Mouse (Mus musculus) lung, postnatal 0 days (tissue): Measurements from ENCODE around the gene Nfe2l2. TPM values are rescaled to one million over a fixed set of nuclear protein-coding genes. Genes with fewer than 3 reads are reported as not detected.
"Not testable (repeated sequence)": the region's sequence is repeated elsewhere in the genome, so short reads cannot be mapped to it uniquely, and the experiment has no call there.

Source experiments
- ATAC-seq: fragments of 200-750 bp; cut with Nextera tagmentation; 2 replicates; pipeline ENCODE4 v1.8.0; 2017; ENCODE audit warnings: moderate library complexity
- DNase-seq: peaks from one replicate; pipeline ENCODE4 v3.0.0-alpha.2; 2016; ENCODE audit warnings: low spot score
- H3K27ac ChIP-seq: fragments of 300-500 bp; sonication (generic); 2 replicates; pipeline ENCODE4 v1.5.1; 2014; ENCODE audit warnings: antibody characterized with exemption, mild to moderate bottlenecking, low read length, mixed read lengths
- H3K27me3 ChIP-seq: fragments of 300-500 bp; sonication (generic); replicated peaks from 2 replicates; pipeline ENCODE4 v1.6.1; 2014; ENCODE audit warnings: low read length, mixed read lengths; ENCODE audit not compliant: insufficient read depth
- H3K36me3 ChIP-seq: fragments of 300-500 bp; sonication (generic); 2 replicates; pipeline ENCODE4 v1.6.1; 2014; ENCODE audit warnings: low read length, mixed read lengths; ENCODE audit not compliant: insufficient read depth
- H3K4me1 ChIP-seq: fragments of 300-500 bp; sonication (generic); 2 replicates; pipeline ENCODE4 v1.6.1; 2014; ENCODE audit warnings: antibody characterized with exemption, low read depth, low read length, mixed read lengths; ENCODE audit not compliant: insufficient read depth
- H3K4me2 ChIP-seq: fragments of 300-500 bp; sonication (generic); replicated peaks from 2 replicates; pipeline ENCODE4 v1.6.1; 2014; ENCODE audit warnings: low read depth, mild to moderate bottlenecking, low read length, moderate library complexity, mixed read lengths
- H3K4me3 ChIP-seq: fragments of 300-500 bp; sonication (generic); 2 replicates; pipeline ENCODE4 v1.5.1; 2014; ENCODE audit warnings: low read depth, low read length
- H3K9ac ChIP-seq: fragments of 300-500 bp; sonication (generic); replicated peaks from 2 replicates; pipeline ENCODE4 v1.6.1; 2014; ENCODE audit warnings: low read depth, mild to moderate bottlenecking
- H3K9me3 ChIP-seq: fragments of 300-500 bp; sonication (generic); 2 replicates; pipeline ENCODE4 v1.6.1; 2016; ENCODE audit warnings: low read length, mixed read lengths
- CTCF ChIP-seq: IDR thresholded peaks from 2 replicates; pipeline ENCODE4 v1.5.1; 2016; ENCODE audit warnings: antibody characterized with exemption, mild to moderate bottlenecking
- EP300 ChIP-seq: IDR thresholded peaks from 2 replicates; pipeline ENCODE4 v1.6.1; 2016; ENCODE audit warnings: antibody characterized with exemption, mild to moderate bottlenecking, control low read depth
- WGBS: fragments of 180-500 bp; shearing (Covaris S2); extraction: QIAGEN DNeasy Blood & Tissue Kit; methylation state at CpG from one replicate; pipeline ENCODE4 v1.1.7; 2014; 5-methylcytosine and 5-hydroxymethylcytosine counted together
- polyA plus RNA-seq: library from polyadenylated mRNA; unstranded; fragments of >200 nt; fragmentation: Nextera tagmentation; extraction: Ambion mirVana; gene quantifications from 2 replicates; pipeline ENCODE4 v1.2.1, GENCODE M21; 2015

The Nfe2l2 gene
- polyA plus RNA-seq, 1 experiment from 2014 or later = 116 TPM

DNA sequence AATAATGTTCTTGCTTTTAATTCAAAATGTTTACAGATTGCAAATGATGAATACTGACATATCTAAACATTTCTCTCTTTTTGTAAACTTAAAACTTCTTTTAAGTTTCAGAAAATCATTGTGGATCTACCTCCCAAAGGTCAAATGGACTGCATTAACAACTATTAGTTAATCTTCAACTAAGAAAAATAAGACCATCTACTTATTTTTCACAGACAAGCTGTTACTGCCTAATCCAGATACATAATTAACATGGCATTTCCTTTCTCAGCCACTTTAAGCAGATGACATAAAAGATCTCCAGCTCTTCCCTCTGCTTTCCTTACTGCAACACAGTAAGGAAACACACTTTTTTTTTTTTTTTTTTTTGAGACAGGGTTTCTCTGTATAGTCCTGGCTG is 67.1 kb downstream of the Nfe2l2 start:
- ATAC-seq (no peak), DNase-seq (no peak)
- no peaks in the 10 kb centered on the region for H3K9me3 ChIP-seq
- no peak overlapping the region for H3K9ac ChIP-seq
- peak overlapping the region; percentile 58; the same call in 1 of the 2 replicates for H3K27ac ChIP-seq
- H3K36me3 ChIP-seq = no peaks in the 10 kb centered on the region
- H3K4me2 ChIP-seq = no peak overlapping the region
- no peak for TF ChIP-seq EP300
- no peaks in the 10 kb centered on the region for H3K4me1 ChIP-seq
- no peaks in the 10 kb centered on the region for H3K27me3 ChIP-seq
- no peak overlapping the region for H3K4me3 ChIP-seq

DNA sequence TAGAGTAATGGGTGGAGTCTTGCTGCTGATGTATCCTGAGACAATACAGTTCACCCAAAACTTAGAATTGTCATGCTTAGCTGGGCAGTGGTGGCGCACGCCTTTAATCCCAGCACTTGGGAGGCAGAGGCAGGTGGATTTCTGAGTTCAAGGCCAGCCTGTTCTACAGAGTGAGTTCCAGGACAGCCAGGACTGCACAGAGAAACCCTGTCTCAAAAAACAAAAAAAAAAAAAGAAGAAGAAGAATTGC is 67.5 kb downstream of the Nfe2l2 start:
- not testable (repeated sequence) for H3K4me3 ChIP-seq, H3K27ac ChIP-seq, DNase-seq, H3K4me1 ChIP-seq, ATAC-seq, H3K27me3 ChIP-seq, H3K4me2 ChIP-seq, H3K9me3 ChIP-seq, H3K9ac ChIP-seq, H3K36me3 ChIP-seq
- WGBS = 89% methylated on average over 2 of the region's 2 CpGs

DNA sequence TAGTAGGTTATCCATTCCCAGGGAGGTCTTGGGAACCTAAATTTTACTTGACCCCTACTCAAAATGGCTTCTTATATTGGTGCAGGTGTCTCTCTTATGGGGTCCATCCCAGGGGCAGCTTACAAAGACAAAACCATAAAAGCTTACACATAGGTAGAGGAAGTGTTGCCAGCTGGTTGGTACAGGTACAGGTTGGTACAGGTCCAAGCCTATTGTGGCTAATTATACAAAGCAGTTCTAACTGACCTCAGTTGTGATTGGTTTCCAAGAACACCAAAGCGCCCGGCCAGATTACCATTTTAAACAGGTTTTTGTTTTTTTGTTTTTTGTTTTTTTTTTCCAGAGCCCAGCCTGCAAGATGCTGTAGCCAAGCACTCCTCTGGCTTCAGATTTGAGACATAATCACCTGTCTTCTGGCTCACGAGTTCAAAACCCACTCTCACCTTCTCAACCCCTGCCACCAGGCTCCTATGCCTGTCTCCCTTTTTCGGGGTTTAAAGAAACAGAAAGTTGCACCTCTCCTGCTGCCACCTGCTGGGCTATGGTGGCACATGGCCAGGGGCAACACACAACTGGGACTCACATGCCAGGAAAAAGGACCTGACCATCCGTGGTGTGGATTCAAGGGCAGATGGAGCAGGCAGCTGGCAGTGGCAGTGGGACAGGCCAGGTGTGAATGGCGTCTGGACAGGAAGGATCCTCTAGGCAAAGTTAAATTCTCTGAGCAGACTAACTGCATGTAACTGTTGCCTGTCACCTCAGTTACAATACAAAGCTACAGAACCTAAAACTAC is 68.0 kb downstream of the Nfe2l2 start:
- no peak overlapping the region for H3K27ac ChIP-seq
- H3K36me3 ChIP-seq = no peaks in the 10 kb centered on the region
- no peaks in the 10 kb centered on the region for H3K9me3 ChIP-seq
- H3K4me2 ChIP-seq = no peak overlapping the region
- H3K4me3 ChIP-seq = no peak overlapping the region
- 0 out of 2 replicates have a peak, but pooled peaks have one; percentile 5 for ATAC-seq
- peak; percentile 61 for DNase-seq
- H3K9ac ChIP-seq = no peak overlapping the region
- no peaks in the 10 kb centered on the region for H3K4me1 ChIP-seq
- WGBS = 58% methylated on average over 6 of the region's 6 CpGs
- TF ChIP-seq EP300 (no peak), CTCF (peak; percentile 69)
- H3K27me3 ChIP-seq = no peaks in the 10 kb centered on the region

DNA sequence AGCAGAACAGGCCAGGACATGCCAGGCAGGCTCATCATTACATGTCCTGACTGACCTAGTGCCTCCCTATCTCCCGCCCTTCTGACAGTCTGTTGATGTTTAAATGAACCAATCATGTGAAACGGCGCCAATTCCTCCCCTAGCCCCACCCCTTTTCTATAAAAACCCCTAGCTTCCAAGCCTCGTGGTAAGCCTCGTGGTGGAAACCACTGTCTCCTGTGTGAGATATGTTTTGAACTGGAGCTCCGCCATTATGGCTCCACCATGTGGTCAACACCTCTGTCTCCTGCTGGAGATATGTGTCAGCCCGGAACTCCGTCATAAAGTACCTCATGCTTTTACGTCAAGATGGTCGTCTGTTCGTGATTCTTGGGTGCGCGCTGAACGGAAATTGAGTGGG is 70.0 kb downstream of the Nfe2l2 start:
- H3K9ac ChIP-seq, H3K36me3 ChIP-seq, H3K27me3 ChIP-seq, H3K4me1 ChIP-seq, DNase-seq, H3K9me3 ChIP-seq, ATAC-seq, H3K4me2 ChIP-seq, H3K4me3 ChIP-seq, H3K27ac ChIP-seq: not testable (repeated sequence)
- TF ChIP-seq CTCF = peak; percentile 25
- WGBS = 88% methylated on average over 14 of the region's 14 CpGs

DNA sequence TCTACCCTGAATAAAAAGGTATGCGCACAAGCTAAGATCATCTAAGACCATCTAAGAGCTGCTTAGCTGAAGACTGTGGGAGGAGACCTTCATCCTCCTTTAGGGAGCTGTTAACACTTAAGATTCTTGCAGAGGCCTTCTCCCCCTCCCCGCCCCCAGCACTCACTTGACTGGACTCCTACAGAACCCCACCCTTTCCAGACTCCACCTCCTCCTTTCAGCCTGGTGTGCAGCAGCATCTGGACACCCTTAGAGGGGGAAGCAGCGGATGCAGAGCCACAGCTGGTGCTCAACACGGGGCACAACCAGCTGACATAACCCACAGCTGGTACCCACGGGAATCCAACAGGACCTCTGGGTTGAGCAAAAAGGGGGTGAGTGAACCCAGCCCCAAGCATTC is 70.7 kb downstream of the Nfe2l2 start:
- DNase-seq = peak; percentile 86
- 61% methylated on average over 5 of the region's 5 CpGs for WGBS

DNA sequence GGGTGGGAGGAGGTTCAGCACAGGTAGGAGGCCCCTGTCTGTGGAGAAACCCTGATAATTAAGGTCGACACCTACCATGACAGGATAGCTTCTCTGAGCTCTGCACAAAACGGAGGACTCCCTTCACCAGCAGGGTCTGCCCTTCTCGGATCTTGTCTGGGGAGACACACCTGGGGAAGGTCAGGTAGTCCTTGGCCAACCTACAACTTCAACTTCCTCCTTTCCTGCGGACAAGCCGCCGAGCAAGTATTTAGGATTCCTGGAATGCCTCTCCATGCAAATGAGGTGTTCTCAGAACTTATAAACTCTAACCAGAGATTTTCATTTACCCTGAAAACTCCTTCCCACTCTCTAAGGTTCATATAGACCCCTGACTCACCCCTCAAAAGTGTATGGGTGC is 71.1 kb downstream of the Nfe2l2 start:
- H3K9ac ChIP-seq = no peak overlapping the region
- H3K4me3 ChIP-seq = no peak overlapping the region
- ATAC-seq (peak; percentile 80), DNase-seq (peak; percentile 70)
- no peaks in the 10 kb centered on the region for H3K27me3 ChIP-seq
- 46% methylated on average over 6 of the region's 6 CpGs for WGBS
- peak overlapping the region; percentile 73 for H3K27ac ChIP-seq
- no peaks in the 10 kb centered on the region for H3K36me3 ChIP-seq
- TF ChIP-seq EP300 (no peak; the same call in 1 of the 2 replicates), CTCF (no peak)
- no peaks in the 10 kb centered on the region for H3K4me1 ChIP-seq
- peak overlapping the region; percentile 30 for H3K4me2 ChIP-seq
- H3K9me3 ChIP-seq = no peaks in the 10 kb centered on the region

More for the DNA sequence above, 70.7 kb downstream of the Nfe2l2 start:
- H3K27me3 ChIP-seq = no peaks in the 10 kb centered on the region
- peak; percentile 90 for ATAC-seq
- peak overlapping the region; percentile 73 for H3K27ac ChIP-seq
- H3K36me3 ChIP-seq = no peaks in the 10 kb centered on the region
- no peaks in the 10 kb centered on the region for H3K4me1 ChIP-seq
- H3K9me3 ChIP-seq = no peaks in the 10 kb centered on the region
- TF ChIP-seq EP300 (no peak), CTCF (no peak)
- no peak overlapping the region for H3K9ac ChIP-seq
- H3K4me2 ChIP-seq = peak overlapping the region; percentile 30
- no peak overlapping the region for H3K4me3 ChIP-seq

DNA sequence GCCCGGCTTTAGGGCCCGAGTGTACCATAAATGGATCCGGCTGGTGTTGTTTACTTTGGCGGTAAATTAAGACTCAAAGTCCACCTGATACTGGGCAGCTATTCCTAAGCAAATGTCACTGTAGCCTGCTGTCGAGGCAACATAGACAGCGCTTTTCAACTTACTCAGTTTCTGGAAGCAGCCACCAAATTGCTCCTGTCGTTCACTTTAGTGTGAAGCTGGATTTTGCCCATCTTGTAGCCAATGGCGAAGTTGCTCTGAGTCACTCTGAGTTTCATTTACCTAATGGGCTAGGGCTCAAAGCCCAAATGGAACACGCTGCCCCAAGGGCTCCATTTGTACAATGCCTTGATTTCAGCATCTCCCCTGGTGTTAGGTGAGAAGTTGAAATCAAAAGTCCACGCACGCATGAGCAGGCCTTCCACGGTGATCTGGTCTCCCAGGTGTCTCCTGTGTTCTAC is 71.7 kb downstream of the Nfe2l2 start:
- DNase-seq (no peak), ATAC-seq (no peak)
- Histone ChIP-seq H3K4me1 (no peaks in the 10 kb centered on the region), H3K4me3 (no peak overlapping the region), H3K27me3 (no peaks in the 10 kb centered on the region), H3K36me3 (no peaks in the 10 kb centered on the region), H3K9ac (no peak overlapping the region), H3K4me2 (peak overlapping the region; percentile 30), H3K27ac (peak overlapping the region; percentile 73), H3K9me3 (no peaks in the 10 kb centered on the region)
- TF ChIP-seq CTCF (no peak), EP300 (no peak)
- 75% methylated on average over 12 of the region's 12 CpGs for WGBS
